Mouse (Mus musculus) embryonic fibroblast, embryonic 13.5 days (primary cell): ENCODE measurements around the gene Ncmap.

ENCODE experiments used
- CTCF ChIP-seq: IDR thresholded peaks from 2 replicates; pipeline ENCODE4 v1.5.1; 2011; ENCODE audit warnings: mild to moderate bottlenecking, control low read depth, low read length, moderate library complexity, borderline replicate concordance; ENCODE audit not compliant: insufficient read depth
- POLR2A ChIP-seq: IDR thresholded peaks from 2 replicates; pipeline ENCODE4 v1.6.1; 2011; ENCODE audit warnings: low read depth, mild to moderate bottlenecking, control low read depth, low read length, moderate library complexity

GRCm38 (mm10) chr4:135377241-135377640 is 20.8 kb downstream of the Ncmap start:
- TF ChIP-seq POLR2A, result no peak
- TF ChIP-seq CTCF, result no peak
